38 mouse cellular contexts compared by ENCODE assay signal in genomic region chr3:109104702-109105101, GRCm38 (mm10). TPM values are rescaled to one million over a fixed set of nuclear protein-coding genes. Genes with fewer than 3 reads are reported as not detected.
DNase-seq lines count a peak whose midpoint lies in the region; ATAC-seq lines count a peak whose summit lies in the region.
"Had no signal": no experiment of that assay in that cellular context is flagged by ENCODE, and none has a peak within 500 bp of the region (broad histone marks: within the 10 kb centered on the region; RNA-seq: fewer than 3 reads in every experiment).

No protein-coding gene starts in this region.

- no peaks in the 10 kb centered on the region for H3K27me3 ChIP-seq in midbrain, embryonic 16.5 days (ENCODE audit: control insufficient read depth, insufficient read depth, low read depth, low read length)
- H3K27me3 ChIP-seq in midbrain, embryonic 10.5 days (ENCODE audit: low read depth, poor library complexity, severe bottlenecking): no peaks in the 10 kb centered on the region
- no peaks in the 10 kb centered on the region for H3K27me3 ChIP-seq in limb, embryonic 13.5 days
- H3K27me3 ChIP-seq: CH12.LX; heart, embryonic 12.5 days; liver, embryonic 15.5 days; neural tube, embryonic 13.5 days had no signal

- 56% methylated on average over 8 of the region's 8 CpGs for WGBS in midbrain, embryonic 16.5 days
- WGBS in midbrain, embryonic 10.5 days: 67% methylated on average over 8 of the region's 8 CpGs
- 51% methylated on average over 8 of the region's 8 CpGs for WGBS in limb, embryonic 13.5 days

- H3K9me3 ChIP-seq in midbrain, embryonic 16.5 days (replicated peaks; ENCODE audit: control insufficient read depth, low read length, poor library complexity, severe bottlenecking): no peaks in the 10 kb centered on the region
- no peaks in the 10 kb centered on the region for H3K9me3 ChIP-seq in midbrain, embryonic 10.5 days (replicated peaks)
- H3K9me3 ChIP-seq in limb, embryonic 13.5 days: no peaks in the 10 kb centered on the region
- H3K9me3 ChIP-seq: heart, embryonic 12.5 days; liver, embryonic 15.5 days; neural tube, embryonic 13.5 days had no signal

- no peaks in the 10 kb centered on the region for H3K4me1 ChIP-seq in midbrain, embryonic 16.5 days (ENCODE audit: control insufficient read depth, insufficient read depth, low read length)
- no peaks in the 10 kb centered on the region for H3K4me1 ChIP-seq in midbrain, embryonic 10.5 days
- no peaks in the 10 kb centered on the region for H3K4me1 ChIP-seq in limb, embryonic 13.5 days
- H3K4me1 ChIP-seq: heart, embryonic 12.5 days; liver, embryonic 15.5 days; neural tube, embryonic 13.5 days had no signal

- no peak overlapping the region for H3K9ac ChIP-seq in midbrain, embryonic 16.5 days (ENCODE audit: low read depth, low read length)
- H3K9ac ChIP-seq in limb, embryonic 13.5 days: no peak overlapping the region
- H3K9ac ChIP-seq: heart, embryonic 12.5 days; hindbrain, embryonic 14.5 days; liver, embryonic 15.5 days; lung, embryonic 14.5 days; neural tube, embryonic 13.5 days had no signal

- no peak overlapping the region for H3K4me3 ChIP-seq in midbrain, embryonic 16.5 days (ENCODE audit: low read depth, low read length)
- H3K4me3 ChIP-seq in midbrain, embryonic 10.5 days: no peak overlapping the region
- no peak overlapping the region for H3K4me3 ChIP-seq in limb, embryonic 13.5 days
- H3K4me3 ChIP-seq: erythroblast, embryonic 14.5 days; gastrocnemius, adult 2 months; heart, adult 2 months; heart, embryonic 12.5 days; left cerebral cortex, adult 2 months; liver, embryonic 15.5 days; neural tube, embryonic 13.5 days had no signal

- H3K36me3 ChIP-seq in midbrain, embryonic 16.5 days (ENCODE audit: control insufficient read depth, insufficient read depth, low read length): no peaks in the 10 kb centered on the region
- H3K36me3 ChIP-seq in midbrain, embryonic 10.5 days: no peaks in the 10 kb centered on the region
- H3K36me3 ChIP-seq in limb, embryonic 13.5 days: no peaks in the 10 kb centered on the region
- H3K36me3 ChIP-seq: heart, embryonic 12.5 days; liver, embryonic 15.5 days; neural tube, embryonic 13.5 days had no signal

- no peak overlapping the region for H3K27ac ChIP-seq in midbrain, embryonic 16.5 days (ENCODE audit: low read length)
- H3K27ac ChIP-seq in midbrain, embryonic 10.5 days (replicated peaks): no peak overlapping the region
- H3K27ac ChIP-seq in limb, embryonic 13.5 days: no peak overlapping the region
- H3K27ac ChIP-seq: gastrocnemius, adult 2 months; heart, adult 2 months; hindbrain, embryonic 14.5 days; left cerebral cortex, adult 2 months; liver, embryonic 15.5 days; neural tube, embryonic 13.5 days had no signal

- peak; percentile 6 for DNase-seq in embryo, embryonic 10.5 days (ENCODE audit: low spot score)
- no peak for DNase-seq in embryo, embryonic 9.5 days (ENCODE audit: extremely low spot score)
- no peak for DNase-seq in midbrain, embryonic 10.5 days (ENCODE audit: low spot score)
- DNase-seq in right cerebral cortex, postnatal 36 days (ENCODE audit: low spot score in 2 of 2): no peak
- DNase-seq in kidney, adult 8-10 months: no peak
- DNase-seq: adrenal gland, adult 2 months; adrenal gland, postnatal 36 days; cerebellum, adult 18-20 months; cerebellum, postnatal 14 days; gastrocnemius, adult 2 months; heart, adult 2 months; heart, postnatal 4 days; kidney, postnatal 14 days; lung, embryonic 14.5 days; right cerebral cortex, postnatal 14 days; spleen, adult 18-20 months; thymus, postnatal 14 days had no signal

- no peak overlapping the region for H3K4me2 ChIP-seq in midbrain, embryonic 16.5 days (ENCODE audit: low read length)
- no peak overlapping the region for H3K4me2 ChIP-seq in limb, embryonic 13.5 days (replicated peaks)
- H3K4me2 ChIP-seq: heart, embryonic 12.5 days; hindbrain, embryonic 14.5 days; liver, embryonic 15.5 days; lung, embryonic 14.5 days; midbrain, embryonic 11.5 days; neural tube, embryonic 13.5 days had no signal

- 0 out of 2 replicates have a peak, but pooled peaks have one; percentile 21 for ATAC-seq in midbrain, embryonic 16.5 days
- peak; percentile 82 for ATAC-seq in limb, embryonic 13.5 days (ENCODE audit: low FRiP score, low read depth)
- ATAC-seq: activated CD4-positive, CD25-positive, alpha-beta regulatory T cell, adult 4 months; intestine, postnatal 0 days had no signal

RNA-seq across cellular contexts. Expression of gene Slc25a24, which starts 18.2 kb away (rescaled TPM):
- polyA plus RNA-seq in midbrain, embryonic 16.5 days (2015; fragmentation: Nextera tagmentation; extraction: Ambion mirVana): 4.3 and 5.2 TPM in 2 replicates
- polyA plus RNA-seq in midbrain, embryonic 10.5 days (2016; fragmentation: Nextera tagmentation; extraction: Ambion mirVana): 30.0 and 32.3 TPM in 2 replicates
- 45.0 and 51.0 TPM in 2 replicates for polyA plus RNA-seq in limb, embryonic 13.5 days (2015; fragmentation: Nextera tagmentation; extraction: Ambion mirVana)

RNA-seq across cellular contexts. Expression of gene Slc25a54, which starts 24.4 kb away (rescaled TPM):
- polyA plus RNA-seq in midbrain, embryonic 16.5 days (2015; fragmentation: Nextera tagmentation; extraction: Ambion mirVana): not detected in 2 replicates
- not detected in 2 replicates for polyA plus RNA-seq in midbrain, embryonic 10.5 days (2016; fragmentation: Nextera tagmentation; extraction: Ambion mirVana)
- polyA plus RNA-seq in limb, embryonic 13.5 days (2015; fragmentation: Nextera tagmentation; extraction: Ambion mirVana): not detected in 2 replicates
- polyA plus RNA-seq: activated CD4-positive, CD25-positive, alpha-beta regulatory T cell, adult 4 months; adrenal gland, adult 2 months; brain, embryonic 14.5 days; C2C12; cortical plate, adult 2 months; erythroblast, embryonic 14.5 days; forebrain, embryonic 11.5 days; heart, adult 2 months; heart, embryonic 12.5 days; heart, postnatal 0 days; hindbrain, embryonic 14.5 days; intestine, postnatal 0 days; kidney, embryonic 14.5 days; liver, adult 2 months; liver, embryonic 15.5 days; lung, embryonic 14.5 days; midbrain, embryonic 11.5 days; neural tube, embryonic 13.5 days; stomach, embryonic 16.5 days; urinary bladder, adult 2 months had no signal
